9 mouse cellular contexts compared by ENCODE assay signal in genomic region chr2:35337419-35337818, GRCm38 (mm10). TPM values are rescaled to one million over a fixed set of nuclear protein-coding genes. Genes with fewer than 3 reads are reported as not detected.
DNase-seq lines count a peak whose midpoint lies in the region; ATAC-seq lines count a peak whose summit lies in the region.
"Had no signal": no experiment of that assay in that cellular context is flagged by ENCODE, and none has a peak within 500 bp of the region (broad histone marks: within the 10 kb centered on the region; RNA-seq: fewer than 3 reads in every experiment).

No protein-coding gene starts in this region.

- H3K27me3 ChIP-seq in erythroblast, embryonic 14.5 days (ENCODE audit: control insufficient read depth): peaks cover 2% of the 10 kb centered on the region; the same call in 1 of the 2 replicates
- H3K27me3 ChIP-seq in forebrain, embryonic 10.5 days (ENCODE audit: poor library complexity, severe bottlenecking): peaks cover 22% of the 10 kb centered on the region
- H3K27me3 ChIP-seq in hindbrain, embryonic 16.5 days (replicated peaks; ENCODE audit: control insufficient read depth, insufficient read depth, low read length): no peaks in the 10 kb centered on the region
- no peaks in the 10 kb centered on the region for H3K27me3 ChIP-seq in lung, embryonic 15.5 days

- H3K4me3 ChIP-seq in erythroblast, embryonic 14.5 days (replicated peaks): peak overlapping the region; percentile 90
- peak overlapping the region; percentile 82 for H3K4me3 ChIP-seq in forebrain, embryonic 10.5 days
- peak overlapping the region; percentile 63 for H3K4me3 ChIP-seq in hindbrain, embryonic 16.5 days (ENCODE audit: low read length)
- peak overlapping the region; percentile 63 for H3K4me3 ChIP-seq in lung, embryonic 15.5 days

- H3K9ac ChIP-seq in hindbrain, embryonic 16.5 days (ENCODE audit: low read depth, low read length): peak overlapping the region; percentile 60
- no peak overlapping the region for H3K9ac ChIP-seq in lung, embryonic 15.5 days

- no peak for ATAC-seq in erythroblast, adult 5-6 weeks (replicated peaks; ENCODE audit: low FRiP score, poor library complexity, severe bottlenecking)
- ATAC-seq in hindbrain, embryonic 16.5 days: peak; percentile 14
- ATAC-seq in lung, embryonic 15.5 days (ENCODE audit: borderline replicate concordance, extremely low read depth, low FRiP score, low TSS enrichment): no peak

- H3K27ac ChIP-seq in forebrain, embryonic 10.5 days: peak overlapping the region; percentile 86
- H3K27ac ChIP-seq in hindbrain, embryonic 16.5 days (ENCODE audit: low read depth, low read length): peak overlapping the region; percentile 74
- peak overlapping the region; percentile 90 for H3K27ac ChIP-seq in lung, embryonic 15.5 days

- peaks cover 44% of the 10 kb centered on the region for H3K4me1 ChIP-seq in erythroblast, embryonic 14.5 days (ENCODE audit: control insufficient read depth)
- H3K4me1 ChIP-seq in forebrain, embryonic 10.5 days: peaks cover 25% of the 10 kb centered on the region
- H3K4me1 ChIP-seq in hindbrain, embryonic 16.5 days (ENCODE audit: control insufficient read depth, insufficient read depth, low read depth, low read length): peaks cover 15% of the 10 kb centered on the region
- peaks cover 33% of the 10 kb centered on the region for H3K4me1 ChIP-seq in lung, embryonic 15.5 days

- no peaks in the 10 kb centered on the region for H3K9me3 ChIP-seq in erythroblast, embryonic 14.5 days (ENCODE audit: control insufficient read depth, low read length)
- H3K9me3 ChIP-seq in forebrain, embryonic 10.5 days: no peaks in the 10 kb centered on the region
- H3K9me3 ChIP-seq in hindbrain, embryonic 16.5 days (ENCODE audit: control insufficient read depth, low read length): no peaks in the 10 kb centered on the region
- H3K9me3 ChIP-seq in lung, embryonic 15.5 days: no peaks in the 10 kb centered on the region

- H3K4me2 ChIP-seq in hindbrain, embryonic 16.5 days (ENCODE audit: low read length): peak overlapping the region; percentile 65
- H3K4me2 ChIP-seq in lung, embryonic 15.5 days: peak overlapping the region; percentile 93

- no peak for DNase-seq in forebrain, embryonic 10.5 days (ENCODE audit: extremely low spot score, low spot score)
- no peak for DNase-seq in cerebellum, postnatal 25 days
- no peak for DNase-seq in ovary, postnatal 36 days (ENCODE audit: low spot score)
- DNase-seq in cerebellum, adult 8-10 months: no peak

- H3K36me3 ChIP-seq in erythroblast, embryonic 14.5 days (ENCODE audit: control insufficient read depth): peaks cover 39% of the 10 kb centered on the region
- H3K36me3 ChIP-seq in forebrain, embryonic 10.5 days (replicated peaks): no peaks in the 10 kb centered on the region
- H3K36me3 ChIP-seq in hindbrain, embryonic 16.5 days (ENCODE audit: control insufficient read depth, insufficient read depth, low read length): no peaks in the 10 kb centered on the region
- no peaks in the 10 kb centered on the region for H3K36me3 ChIP-seq in lung, embryonic 15.5 days

- 52% methylated on average over 10 of the region's 10 CpGs for WGBS in forebrain, embryonic 10.5 days
- 46% methylated on average over 10 of the region's 10 CpGs for WGBS in hindbrain, embryonic 16.5 days
- 38% methylated on average over 10 of the region's 10 CpGs for WGBS in lung, embryonic 15.5 days

RNA-seq across cellular contexts. Expression of gene Stom, which starts 0.6 kb away (rescaled TPM):
- 29.1 and 34.6 TPM in 2 replicates for polyA plus RNA-seq in erythroblast, embryonic 14.5 days (2012)
- 374 and 432 TPM in 2 replicates for total RNA-seq in erythroblast, adult 5-6 weeks (2015; ENCODE audit: low replicate concordance)
- 642 and 716 TPM in 2 replicates for total RNA-seq in erythroblast, adult 5-6 weeks (2017; ENCODE audit: low replicate concordance)
- polyA plus RNA-seq in forebrain, embryonic 10.5 days (2016; fragmentation: Nextera tagmentation; extraction: Ambion mirVana): 10.1 and 10.5 TPM in 2 replicates
- 28.7 and 29.8 TPM in 2 replicates for polyA plus RNA-seq in hindbrain, embryonic 16.5 days (2015; fragmentation: Nextera tagmentation; extraction: Ambion mirVana)
- polyA plus RNA-seq in lung, embryonic 15.5 days (2015; fragmentation: Nextera tagmentation; extraction: Ambion mirVana): 50.6 and 53.4 TPM in 2 replicates

RNA-seq across cellular contexts. Expression of gene 4930568D16Rik, which starts 30.1 kb away (rescaled TPM):
- polyA plus RNA-seq in erythroblast, embryonic 14.5 days (2012): not detected in 2 replicates
- total RNA-seq in erythroblast, adult 5-6 weeks (2015; ENCODE audit: low replicate concordance): not detected in 2 replicates
- total RNA-seq in erythroblast, adult 5-6 weeks (2017; ENCODE audit: low replicate concordance): not detected in 2 replicates
- not detected in 2 replicates for polyA plus RNA-seq in forebrain, embryonic 10.5 days (2016; fragmentation: Nextera tagmentation; extraction: Ambion mirVana)
- polyA plus RNA-seq in hindbrain, embryonic 16.5 days (2015; fragmentation: Nextera tagmentation; extraction: Ambion mirVana): not detected in 2 replicates
- not detected in 2 replicates for polyA plus RNA-seq in lung, embryonic 15.5 days (2015; fragmentation: Nextera tagmentation; extraction: Ambion mirVana)
- polyA plus RNA-seq: gonadal fat pad, adult 2 months had no signal

RNA-seq across cellular contexts. Expression of gene 4930402F06Rik, which starts 59.6 kb away (rescaled TPM):
- not detected in 2 replicates for polyA plus RNA-seq in erythroblast, embryonic 14.5 days (2012)
- total RNA-seq in erythroblast, adult 5-6 weeks (2015; ENCODE audit: low replicate concordance): not detected in 2 replicates
- total RNA-seq in erythroblast, adult 5-6 weeks (2017; ENCODE audit: low replicate concordance): not detected in 2 replicates
- polyA plus RNA-seq in forebrain, embryonic 10.5 days (2016; fragmentation: Nextera tagmentation; extraction: Ambion mirVana): not detected in 2 replicates
- polyA plus RNA-seq in hindbrain, embryonic 16.5 days (2015; fragmentation: Nextera tagmentation; extraction: Ambion mirVana): not detected in 2 replicates
- not detected in 2 replicates for polyA plus RNA-seq in lung, embryonic 15.5 days (2015; fragmentation: Nextera tagmentation; extraction: Ambion mirVana)
- polyA plus RNA-seq: gonadal fat pad, adult 2 months had no signal
